Mouse (Mus musculus) liver, embryonic 14.5 days (tissue): ENCODE data around the gene Cd300ld3.

ENCODE experiments used
- CTCF ChIP-seq: IDR thresholded peaks from 2 replicates; pipeline ENCODE4 v1.5.1; 2016; ENCODE audit warnings: antibody characterized with exemption, low read depth, control low read depth
- EP300 ChIP-seq: IDR thresholded peaks from 2 replicates; pipeline ENCODE4 v1.6.1; 2016; ENCODE audit warnings: antibody characterized with exemption, low read depth

DNA sequence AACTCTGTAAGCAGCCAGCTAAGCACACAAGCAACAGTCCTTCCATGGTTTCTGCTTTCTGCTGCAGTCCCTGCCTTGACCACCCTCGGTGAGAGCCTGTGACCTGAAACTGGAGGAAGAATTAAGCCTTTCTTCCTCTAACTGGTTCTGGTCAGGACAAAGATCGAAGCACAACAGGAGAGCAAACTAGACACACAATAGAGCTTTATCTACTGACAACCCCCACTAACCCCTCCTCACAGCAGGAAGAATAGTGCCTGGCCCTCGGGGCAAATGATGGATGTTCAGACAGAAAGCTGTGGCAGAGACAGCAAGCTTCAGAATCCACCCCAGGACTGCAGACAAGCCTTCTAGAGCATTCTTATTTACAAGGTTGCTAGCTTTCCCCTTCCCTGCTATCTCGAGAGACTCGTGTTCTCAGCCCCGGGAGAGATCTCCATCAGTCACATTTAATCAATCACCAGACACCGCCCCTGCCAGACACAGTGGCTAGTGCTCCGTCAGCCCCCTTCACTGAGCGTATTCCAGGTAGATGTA lies 22.9 kb upstream of the Cd300ld3 start:
- TF ChIP-seq CTCF (no peak), EP300 (no peak)
